Mouse (Mus musculus): Measurements from ENCODE around the gene Itpr3. TPM values are rescaled to one million over a fixed set of nuclear protein-coding genes. Genes with fewer than 3 reads are reported as not detected.
A peak's percentile ranks its signal among the peaks of the same experiment; 100 is the strongest.

Itpr3 gene
- total RNA-seq, 2 experiments from 2014 or later = 6.2 to 10.9 TPM

DNA sequence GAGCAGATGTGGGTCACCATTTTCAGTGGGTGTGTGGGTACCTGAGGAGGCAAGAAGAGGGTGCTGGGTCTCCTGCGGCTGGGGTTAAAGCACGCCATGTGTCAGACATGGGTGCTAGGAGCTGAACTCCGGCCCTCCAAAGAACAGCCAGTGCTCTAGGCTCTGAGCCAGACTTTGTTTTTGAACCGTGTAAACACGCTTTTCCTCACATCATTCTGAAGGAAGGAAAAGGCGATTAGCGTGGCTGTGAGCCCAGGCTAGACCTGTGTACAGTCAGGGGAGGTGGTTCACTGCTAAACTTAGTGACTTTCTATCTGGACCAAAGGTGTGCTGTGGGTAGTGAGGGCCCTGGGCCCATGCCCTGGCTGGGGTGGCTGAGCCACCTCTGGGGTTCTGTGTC lies 53.0 kb downstream of the Itpr3 start:
- no peak for ATAC-seq (ENCODE audit: poor library complexity, severe bottlenecking)

DNA sequence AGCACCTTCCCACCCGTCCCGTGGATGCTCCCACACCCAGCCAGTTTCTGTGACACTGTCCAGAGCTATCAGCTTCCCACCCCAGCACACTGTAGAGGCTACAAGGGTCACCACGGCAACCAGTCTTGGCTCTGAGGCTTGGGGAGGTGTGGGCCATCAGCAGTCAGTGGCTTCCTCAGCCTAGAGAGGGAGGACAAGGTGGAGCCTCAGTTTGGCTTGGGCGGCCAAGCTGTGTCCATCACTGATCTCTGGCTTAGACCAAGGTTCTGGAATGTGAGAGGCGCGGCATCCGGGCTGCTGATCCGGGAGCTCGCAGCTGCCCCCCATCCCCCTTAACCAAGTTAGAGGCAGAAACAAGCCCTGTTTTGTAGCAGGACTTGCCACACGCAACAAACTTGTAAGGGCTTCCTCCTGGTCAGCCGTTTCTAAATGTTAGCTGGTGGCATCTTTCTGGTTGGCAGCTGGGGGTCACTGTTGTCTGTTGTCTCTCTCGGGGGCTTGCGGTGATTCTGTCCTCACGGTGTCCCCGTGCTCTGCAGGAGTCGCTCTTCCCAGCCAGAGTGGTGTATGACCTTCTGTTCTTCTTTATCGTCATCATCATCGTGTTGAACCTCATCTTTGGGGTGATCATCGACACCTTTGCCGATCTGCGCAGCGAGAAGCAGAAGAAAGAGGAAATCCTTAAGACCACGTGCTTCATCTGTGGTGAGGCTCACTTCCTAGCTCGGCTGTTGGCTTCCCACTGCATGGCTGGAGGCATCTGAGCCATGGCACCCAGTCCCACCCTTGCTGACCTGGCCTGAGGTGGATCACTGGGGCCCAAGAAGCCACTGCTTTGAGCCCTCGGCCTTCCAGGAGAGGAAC lies 61.8 kb downstream of the Itpr3 start:
- peak; percentile 86 for ATAC-seq (ENCODE audit: poor library complexity, severe bottlenecking)

DNA sequence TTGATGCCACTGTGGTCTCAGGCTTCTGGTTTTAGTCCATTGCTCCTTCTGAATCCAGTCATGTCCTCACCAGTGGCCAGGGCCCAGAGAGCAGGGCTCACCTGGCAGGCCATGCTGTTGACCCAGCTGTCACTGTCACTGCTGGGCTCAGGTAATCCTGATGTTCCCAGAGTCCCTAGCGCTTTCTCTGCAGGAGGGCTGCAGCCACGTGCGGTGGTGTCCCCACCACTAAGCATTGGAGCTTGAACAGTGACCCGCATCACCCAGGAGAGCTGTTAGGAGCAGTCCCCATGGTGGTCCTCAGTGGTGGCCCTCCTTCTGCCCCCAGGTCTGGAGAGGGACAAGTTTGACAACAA lies 62.4 kb downstream of the Itpr3 start:
- ATAC-seq (ENCODE audit: poor library complexity, severe bottlenecking) = no peak

DNA sequence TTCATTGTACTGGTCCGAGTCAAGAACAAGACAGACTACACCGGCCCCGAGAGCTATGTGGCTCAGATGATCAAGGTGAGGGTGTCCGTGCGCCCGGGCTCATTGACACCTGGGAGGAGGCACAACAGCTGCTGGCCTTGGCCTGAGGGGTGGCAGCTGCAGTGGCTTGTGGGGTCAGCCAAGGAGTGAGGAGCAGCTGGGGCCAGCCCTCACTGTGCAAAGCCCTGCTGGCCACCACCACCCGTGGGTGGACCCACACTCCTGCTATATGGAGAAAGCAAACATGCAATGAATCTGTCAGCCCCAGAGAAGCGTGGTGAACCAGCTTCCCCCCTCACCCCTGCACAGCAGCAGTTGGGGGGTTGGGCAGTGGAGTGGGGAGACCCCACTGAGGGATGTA lies 62.9 kb downstream of the Itpr3 start:
- no peak for ATAC-seq (ENCODE audit: poor library complexity, severe bottlenecking)

DNA sequence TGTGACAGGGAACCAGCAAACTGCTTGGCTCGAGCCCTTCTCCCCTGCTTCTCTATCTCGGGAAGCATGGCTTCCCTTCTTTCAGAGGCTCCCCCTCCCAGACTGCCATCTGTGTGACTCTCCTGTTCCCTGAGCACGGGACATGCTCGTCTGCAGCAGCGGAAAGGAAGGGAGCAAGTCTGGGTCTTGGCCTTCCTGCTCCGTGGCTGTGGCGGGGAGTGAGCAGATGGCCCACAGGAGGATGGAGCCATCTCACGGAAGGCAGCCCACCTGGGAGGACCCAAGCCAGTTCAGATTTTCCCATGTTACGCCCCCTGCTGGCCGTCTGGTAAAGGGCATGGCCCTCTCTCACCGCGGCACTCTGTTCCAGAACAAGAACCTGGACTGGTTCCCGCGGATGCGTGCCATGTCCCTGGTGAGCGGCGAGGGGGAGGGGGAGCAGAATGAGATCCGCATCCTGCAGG lies 63.5 kb downstream of the Itpr3 start:
- ATAC-seq (ENCODE audit: poor library complexity, severe bottlenecking) = no peak

DNA sequence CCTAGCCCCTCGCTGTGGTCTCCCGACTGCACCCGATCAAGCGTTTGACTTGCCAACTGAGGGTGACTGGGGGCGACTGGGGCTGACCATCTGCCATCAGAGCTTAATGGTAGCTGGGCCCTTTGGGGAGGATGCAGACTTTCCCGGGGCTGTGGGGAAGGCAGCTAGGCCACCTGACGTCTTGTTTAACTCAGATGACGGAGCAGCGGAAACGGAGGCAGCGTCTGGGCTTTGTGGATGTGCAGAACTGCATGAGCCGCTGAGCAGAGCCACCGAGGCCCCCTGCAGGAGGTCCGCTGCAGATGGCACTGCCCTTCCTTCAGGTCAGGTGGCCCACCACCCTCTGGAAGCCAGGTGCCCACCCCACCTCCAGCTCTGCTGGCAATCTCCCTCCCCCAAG lies 64.2 kb downstream of the Itpr3 start:
- ATAC-seq (ENCODE audit: poor library complexity, severe bottlenecking) = no peak

DNA sequence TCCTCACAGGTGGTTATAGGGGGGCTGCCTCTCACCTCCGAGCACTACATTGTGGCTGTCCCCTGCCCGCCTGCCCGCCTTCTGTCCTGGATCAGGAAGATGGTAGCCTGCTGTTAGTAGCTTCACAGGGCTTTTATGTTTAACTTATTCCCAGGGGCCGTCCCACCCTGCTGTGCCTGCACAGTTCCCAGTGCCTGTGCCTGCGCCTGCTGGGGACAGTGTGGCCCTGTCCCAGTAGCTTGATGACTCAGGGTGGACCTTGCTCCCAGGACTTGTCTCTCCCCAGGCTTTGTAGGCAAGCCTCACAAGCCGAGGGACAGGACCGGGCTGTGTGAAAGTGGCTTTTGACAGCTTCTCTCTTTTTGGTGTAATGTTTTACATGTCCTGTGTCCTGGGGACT lies 64.7 kb downstream of the Itpr3 start:
- no peak for ATAC-seq (ENCODE audit: poor library complexity, severe bottlenecking)

DNA sequence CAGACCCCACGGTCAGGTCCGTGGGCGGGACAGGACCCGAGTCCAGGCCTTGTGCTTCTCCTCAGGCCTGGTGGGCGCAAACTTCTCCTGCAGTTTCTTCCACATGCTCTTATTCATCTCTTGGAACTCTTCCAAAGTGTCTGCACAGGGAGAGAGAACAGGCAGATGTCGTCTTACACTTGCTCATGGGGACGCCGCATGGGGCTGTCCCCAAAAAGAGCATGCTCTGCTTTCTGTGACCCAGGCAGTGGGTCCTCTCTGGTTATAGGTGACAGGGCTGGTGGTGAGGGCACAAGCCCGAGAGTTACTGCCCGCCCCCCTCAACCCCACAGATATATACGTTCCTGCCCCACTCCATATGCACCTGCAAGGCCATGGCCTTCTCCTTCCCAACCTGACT lies 65.6 kb downstream of the Itpr3 start:
- no peak for ATAC-seq (ENCODE audit: poor library complexity, severe bottlenecking)

DNA sequence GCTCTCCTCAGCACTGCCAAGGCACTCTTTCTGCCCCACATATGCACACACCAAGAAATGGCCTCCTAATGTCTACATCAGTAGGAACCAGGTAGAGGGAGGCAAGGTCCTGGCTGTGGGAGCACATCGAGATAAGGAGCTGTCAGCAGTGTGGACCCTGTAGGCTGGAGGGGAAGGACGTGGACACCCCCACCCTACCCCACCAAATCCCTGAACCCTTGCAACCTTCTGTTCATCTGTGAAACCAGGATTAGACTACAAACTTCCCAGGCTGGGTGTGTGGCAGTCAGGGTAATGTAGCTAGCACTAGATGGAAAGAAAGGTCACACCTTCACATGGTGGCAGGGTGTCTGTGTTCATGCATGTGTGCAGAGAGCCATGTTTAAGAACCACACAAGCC lies 66.0 kb downstream of the Itpr3 start:
- no peak for ATAC-seq (ENCODE audit: poor library complexity, severe bottlenecking)

DNA sequence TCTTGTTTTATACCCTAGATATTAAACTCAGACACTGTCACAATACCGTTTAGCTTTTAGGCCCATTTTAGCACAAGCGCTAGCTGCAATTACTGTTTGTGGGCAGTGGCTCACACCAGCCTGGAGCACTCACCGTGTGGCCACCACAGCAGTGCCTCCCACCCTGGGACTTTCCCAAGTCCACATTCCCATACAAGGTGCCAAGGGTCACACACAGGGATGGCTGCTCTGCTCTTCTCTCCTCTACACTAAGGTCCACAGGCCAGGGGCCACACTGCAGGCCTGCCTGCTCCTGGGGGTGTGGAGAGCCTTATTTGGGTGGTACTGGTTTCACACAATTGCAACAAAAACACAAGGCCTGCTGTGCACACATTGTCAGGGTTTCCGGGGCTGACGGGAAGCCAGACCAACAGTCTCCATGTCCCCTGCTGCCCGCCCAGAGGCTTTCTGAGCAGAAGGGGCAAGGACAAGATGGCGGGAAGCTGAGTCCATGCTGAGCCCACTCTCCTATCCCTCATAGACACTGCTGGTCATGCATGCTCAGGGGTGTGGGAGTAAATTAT lies 66.8 kb downstream of the Itpr3 start:
- no peak for ATAC-seq (ENCODE audit: poor library complexity, severe bottlenecking)

DNA sequence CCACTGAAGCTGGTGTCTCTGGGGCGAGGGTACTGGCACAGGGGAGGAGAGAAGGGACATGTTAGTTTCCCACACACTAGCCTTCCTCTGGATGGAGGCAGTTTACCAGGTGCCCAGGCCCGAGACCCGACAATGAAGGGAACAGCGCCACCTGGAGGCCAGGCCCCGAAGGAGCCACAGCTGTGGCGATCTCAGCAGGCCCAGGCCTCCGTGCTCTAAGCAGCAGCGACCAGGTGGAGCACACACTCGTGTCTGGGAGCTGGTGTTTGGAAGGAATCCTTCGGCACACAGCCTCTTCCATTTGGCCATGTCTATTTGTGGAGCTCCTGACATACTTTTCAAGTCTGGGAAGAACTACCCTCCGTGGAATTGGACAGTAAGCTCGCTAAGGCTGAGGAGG lies 68.1 kb downstream of the Itpr3 start:
- peak; percentile 79 for ATAC-seq (ENCODE audit: poor library complexity, severe bottlenecking)

DNA sequence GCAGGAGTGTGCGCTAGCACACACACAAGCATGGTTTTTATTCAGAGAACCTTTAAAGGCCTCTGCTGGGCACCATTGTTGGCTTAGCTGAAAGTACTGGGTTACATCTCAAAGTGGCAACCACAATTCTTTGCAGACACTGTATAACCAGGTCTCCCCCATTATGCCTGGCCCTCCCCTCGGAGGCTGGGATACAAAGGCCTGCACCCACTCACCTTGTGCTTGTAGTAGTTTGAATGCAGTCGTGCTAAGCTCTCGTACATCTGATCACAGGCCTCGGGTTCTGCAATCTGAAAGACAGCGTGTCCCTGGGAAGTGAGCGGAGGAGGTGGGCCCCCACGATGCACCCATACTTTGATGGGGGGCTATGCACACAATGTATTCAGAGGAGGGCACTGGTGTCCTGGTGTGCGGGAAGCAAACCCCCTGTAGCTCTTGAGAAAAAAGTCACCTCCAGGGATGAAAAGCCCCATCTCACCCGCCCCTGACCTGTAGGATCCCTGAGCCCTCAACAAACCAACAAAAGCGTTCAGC lies 68.6 kb downstream of the Itpr3 start:
- no peak for ATAC-seq (ENCODE audit: poor library complexity, severe bottlenecking)

DNA sequence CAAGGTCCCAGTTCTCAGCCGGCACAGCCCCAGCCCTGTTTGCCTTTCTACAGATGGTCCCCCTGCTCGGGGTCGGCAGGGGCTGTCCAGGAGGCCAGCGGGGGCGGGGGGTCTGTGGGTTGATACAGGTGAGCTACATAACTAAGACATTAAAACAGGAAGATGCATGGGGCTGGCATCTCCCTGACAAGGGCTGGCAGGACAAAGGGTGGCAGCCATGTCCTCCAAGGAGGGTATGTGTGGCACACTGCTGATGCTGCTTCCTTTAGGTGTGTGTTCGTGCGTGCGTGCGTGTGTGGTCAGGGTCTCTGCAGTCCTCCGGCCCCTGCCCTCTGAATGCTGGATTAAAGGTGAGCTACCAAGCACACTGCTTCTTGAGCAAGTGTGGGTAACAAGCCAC lies 69.9 kb downstream of the Itpr3 start:
- no peak for ATAC-seq (ENCODE audit: poor library complexity, severe bottlenecking)

DNA sequence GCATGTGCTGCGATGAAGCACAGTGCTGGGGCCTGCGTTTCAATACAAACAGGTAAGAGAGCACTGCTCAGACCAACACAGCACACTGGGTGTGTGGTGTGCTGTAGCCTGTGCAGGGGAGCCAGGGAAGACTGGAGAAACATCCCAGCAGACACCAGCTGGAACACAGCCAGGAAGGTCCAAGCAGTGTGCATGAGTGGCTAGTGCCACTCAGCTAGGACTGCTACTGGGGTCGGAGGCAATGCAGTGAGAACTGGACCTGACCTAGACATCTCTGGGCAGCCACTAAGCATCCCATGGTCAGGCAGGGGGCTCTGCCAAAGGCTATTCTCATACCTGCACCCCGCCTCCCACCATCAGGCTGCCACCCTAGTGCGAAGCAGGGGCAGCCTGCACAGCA lies 71.1 kb downstream of the Itpr3 start:
- no peak for ATAC-seq (ENCODE audit: poor library complexity, severe bottlenecking)

DNA sequence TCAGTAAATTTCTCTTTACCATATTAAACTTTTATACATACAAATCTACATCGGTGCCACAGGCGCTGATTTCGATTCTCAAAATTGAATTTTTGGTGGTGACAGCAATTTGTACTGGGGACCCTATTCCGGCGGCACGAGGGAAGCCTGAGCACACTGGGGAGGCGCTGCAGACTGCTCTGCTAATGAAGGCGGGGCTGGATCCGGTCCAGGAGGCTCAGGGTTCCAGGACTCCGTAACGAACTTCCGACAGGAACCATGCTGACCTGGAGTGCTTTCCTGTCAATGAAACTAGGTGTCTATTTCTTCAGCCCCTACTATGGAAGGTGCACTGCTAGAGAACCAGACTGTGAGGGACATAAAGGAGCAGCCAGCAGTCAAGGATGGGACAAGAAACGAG lies 72.2 kb downstream of the Itpr3 start:
- no peak for ATAC-seq (ENCODE audit: poor library complexity, severe bottlenecking)

DNA sequence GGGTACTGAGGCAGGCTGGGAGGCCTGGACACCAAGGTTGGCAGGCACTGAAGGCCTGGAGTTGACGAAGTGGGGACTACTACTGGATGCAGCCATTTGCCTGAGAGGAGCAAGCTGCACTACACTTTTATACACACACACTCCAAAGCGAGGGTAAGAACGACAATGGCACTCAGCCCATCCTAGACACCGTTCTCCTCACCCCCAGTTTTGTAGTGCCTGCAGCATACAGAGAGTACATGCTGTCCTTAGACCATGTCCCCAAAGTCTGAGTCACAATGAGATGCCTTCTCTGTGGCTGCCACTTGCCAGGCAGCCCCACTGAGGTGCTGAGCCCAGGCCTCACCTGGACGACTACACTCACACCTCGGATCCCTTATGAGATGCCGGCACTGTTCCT lies 72.7 kb downstream of the Itpr3 start:
- no peak for ATAC-seq (ENCODE audit: poor library complexity, severe bottlenecking)

DNA sequence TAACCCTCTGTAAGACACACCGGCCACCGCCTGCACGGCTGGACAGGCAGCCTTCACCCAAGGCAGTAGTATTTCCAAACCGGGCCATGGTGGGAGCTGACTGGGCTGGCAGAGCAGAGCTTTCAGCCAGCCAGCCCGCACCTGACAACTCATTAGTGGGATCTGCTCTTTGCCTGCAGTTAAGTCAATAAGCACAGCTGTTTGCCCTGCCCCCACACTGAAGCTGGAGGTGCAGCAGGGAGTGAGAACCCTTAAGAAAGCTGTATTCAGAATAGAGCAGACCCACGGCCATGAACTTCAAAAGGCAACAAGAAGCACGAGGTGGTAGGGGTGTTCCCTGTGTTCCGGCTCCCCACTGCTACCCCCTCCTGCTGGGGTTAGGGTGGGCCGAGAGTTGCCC lies 73.1 kb downstream of the Itpr3 start:
- ATAC-seq (ENCODE audit: poor library complexity, severe bottlenecking) = no peak

DNA sequence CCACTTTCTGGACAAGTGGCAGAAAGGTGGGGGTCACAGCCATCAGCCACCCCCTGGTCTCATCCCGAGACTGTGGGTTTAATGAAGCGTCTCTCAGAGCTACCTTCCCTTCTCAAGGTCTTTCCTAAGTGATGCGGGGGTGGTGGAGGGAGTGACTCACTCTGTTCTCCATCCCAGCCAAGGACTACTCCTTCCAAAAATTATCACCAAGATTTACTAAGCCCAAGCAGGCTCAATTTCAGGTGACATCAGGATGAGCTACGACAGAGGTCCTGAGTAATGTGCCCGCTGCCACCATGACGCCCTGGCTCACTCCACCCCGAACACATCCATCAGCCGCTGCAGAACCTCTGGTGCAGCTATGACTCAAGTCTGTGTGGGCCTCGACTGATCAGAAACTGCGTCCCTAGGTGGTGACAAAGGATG lies 74.1 kb downstream of the Itpr3 start:
- ATAC-seq (ENCODE audit: poor library complexity, severe bottlenecking) = no peak

DNA sequence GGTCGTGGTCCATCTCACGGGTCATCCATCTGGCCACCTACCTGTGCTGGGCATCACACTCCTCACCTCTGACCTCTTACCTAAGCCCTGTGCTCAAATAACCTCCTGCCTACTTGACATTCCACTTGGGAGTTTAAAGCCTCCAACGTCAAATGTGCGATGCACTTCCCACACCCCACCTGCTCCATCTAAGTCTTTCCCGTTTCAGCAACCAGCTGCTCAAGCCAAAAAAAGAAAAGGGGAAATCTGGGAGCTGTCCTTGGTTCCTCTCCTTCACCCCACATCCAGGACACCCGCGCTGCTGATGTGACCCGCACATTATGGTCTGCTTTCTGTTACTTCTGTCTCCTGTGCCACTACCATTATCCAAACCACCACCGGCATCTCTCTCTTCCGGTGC lies 75.1 kb downstream of the Itpr3 start:
- ATAC-seq (ENCODE audit: poor library complexity, severe bottlenecking) = no peak

DNA sequence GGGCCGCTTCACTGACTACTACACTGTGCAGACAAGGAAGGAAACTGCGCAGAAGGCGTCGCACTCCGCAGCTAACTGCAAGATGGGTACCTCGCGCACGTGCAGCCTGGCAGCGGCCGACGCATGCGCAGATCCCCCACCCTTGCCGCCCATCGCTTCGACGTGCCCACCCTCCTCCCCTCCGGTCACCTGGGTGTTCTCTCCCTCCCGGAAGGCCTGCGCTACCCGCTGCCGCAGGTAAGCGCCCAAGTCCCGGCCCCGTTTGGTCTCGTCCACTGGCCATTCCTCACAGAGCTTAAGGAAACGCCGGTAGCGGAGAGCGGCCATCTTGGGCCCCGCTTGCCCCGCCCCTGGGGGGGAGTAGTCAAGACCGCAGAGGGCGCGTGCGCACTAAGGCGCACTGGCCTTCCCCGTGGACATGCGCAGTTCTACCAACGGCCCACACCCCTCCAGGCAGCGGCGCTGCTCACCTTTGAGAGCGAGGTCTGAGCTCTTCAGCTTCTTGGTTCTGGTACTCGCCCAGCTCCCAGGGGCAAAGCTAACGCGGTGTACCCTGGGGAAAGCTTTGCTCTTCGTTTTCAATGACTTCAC lies 76.5 kb downstream of the Itpr3 start, which contains the start of gene Uqcc2:
Uqcc2 (minus strand) TSS at position 366 of the 591 bp plus-strand sequence.
- peak; percentile 95 for ATAC-seq (ENCODE audit: poor library complexity, severe bottlenecking)

DNA sequence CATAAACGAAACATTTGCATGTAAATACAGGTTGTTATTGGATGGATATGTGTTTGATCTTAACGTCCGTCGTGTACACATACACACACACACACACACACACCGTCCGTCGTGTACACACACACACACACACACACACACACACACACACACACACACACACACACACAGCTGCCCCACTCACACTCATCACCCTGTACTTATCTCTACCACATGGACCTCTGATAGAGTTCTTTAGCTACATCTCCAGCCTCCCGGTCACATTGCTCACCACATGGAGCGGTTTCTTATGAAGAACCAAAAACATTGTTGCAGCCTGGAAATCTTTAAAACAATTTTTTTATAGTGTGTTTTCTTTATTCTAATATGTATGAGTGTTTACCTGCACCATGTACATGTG lies 77.1 kb downstream of the Itpr3 start:
- ATAC-seq (ENCODE audit: poor library complexity, severe bottlenecking) = 0 out of 2 replicates have a peak, but pooled peaks have one; percentile 1

DNA sequence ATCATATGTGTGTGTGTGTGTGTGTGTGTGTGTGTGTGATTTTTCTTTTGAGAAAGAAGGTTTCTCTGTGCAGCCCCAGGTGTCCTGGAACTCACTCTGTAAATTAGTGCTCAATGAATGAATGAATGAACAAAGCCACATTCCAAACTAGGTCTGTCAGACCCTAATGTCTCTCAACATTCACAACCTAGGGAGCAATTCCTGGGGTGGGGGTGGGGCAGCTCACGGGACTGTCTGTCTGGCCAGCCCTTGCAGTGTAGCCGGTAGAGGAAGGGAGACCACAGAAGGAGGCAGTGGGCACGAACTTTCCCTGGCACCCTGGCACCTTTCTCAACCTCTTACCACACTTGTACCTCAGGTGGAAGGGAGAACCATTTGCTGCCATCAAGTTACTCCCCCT lies 77.6 kb downstream of the Itpr3 start:
- ATAC-seq (ENCODE audit: poor library complexity, severe bottlenecking) = no peak

All from megakaryocyte, adult 5-6 weeks (primary cell).